Mouse (Mus musculus): ENCODE measurements at regions not wholly inside any gene's neighbourhood (a gene's known extent, or its start where the extent isn't known, plus 50 kb on each side); places are given as distances from the start of the nearest gene placed in this dataset.
"Not testable (repeated sequence)": the region's sequence is repeated elsewhere in the genome, so short reads cannot be mapped to it uniquely, and the experiment has no call there.

DNA sequence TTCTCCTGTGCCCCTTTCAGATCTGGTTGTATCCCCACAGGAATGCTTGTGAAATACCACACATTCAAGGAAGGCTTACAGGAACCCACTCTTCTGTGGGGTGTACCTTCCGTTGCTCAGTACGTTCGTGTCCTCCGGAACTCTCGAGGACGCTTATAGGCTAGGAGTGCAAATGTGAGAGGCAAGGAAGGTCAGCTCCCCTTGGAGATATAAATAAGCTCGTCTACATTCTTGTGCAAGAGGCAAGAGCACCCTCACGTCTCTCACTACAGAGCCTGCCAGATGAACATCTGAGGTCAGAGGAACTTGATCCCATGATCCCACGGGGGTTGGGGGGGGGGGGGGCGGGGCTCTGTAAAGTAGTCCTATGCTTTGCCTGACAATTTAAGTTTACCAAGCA, 382.0 kb upstream of the Arid1b start:
- ATAC-seq, result no peak
- 60% methylated on average over 10 of the region's 10 CpGs for WGBS
- H3K4me1 ChIP-seq (ENCODE audit: control insufficient read depth, insufficient read depth, low read length), result 0 out of 2 replicates have a peak, but pooled peaks cover 3% of the 10 kb centered on the region
- H3K27me3 ChIP-seq (ENCODE audit: control insufficient read depth, insufficient read depth, low read depth, low read length), result no peaks in the 10 kb centered on the region
- H3K9me3 ChIP-seq (replicated peaks; ENCODE audit: control insufficient read depth, low read length, poor library complexity, severe bottlenecking), result no peaks in the 10 kb centered on the region
- no peak overlapping the region for H3K4me3 ChIP-seq (ENCODE audit: low read depth, low read length)
- no peak overlapping the region for H3K27ac ChIP-seq (ENCODE audit: low read length)
- H3K36me3 ChIP-seq (ENCODE audit: control insufficient read depth, insufficient read depth, low read length), result no peaks in the 10 kb centered on the region
- no peak overlapping the region for H3K9ac ChIP-seq (ENCODE audit: low read depth, low read length)
- no peak overlapping the region for H3K4me2 ChIP-seq (ENCODE audit: low read length)

GRCm38 (mm10) chr17:4612741-4613140, 381.4 kb upstream of the Arid1b start:
- no peaks in the 10 kb centered on the region for H3K9me3 ChIP-seq (replicated peaks; ENCODE audit: control insufficient read depth, low read length, poor library complexity, severe bottlenecking)
- H3K9ac ChIP-seq (ENCODE audit: low read depth, low read length), result no peak overlapping the region
- H3K4me2 ChIP-seq (ENCODE audit: low read length), result no peak overlapping the region
- WGBS, result 82% methylated on average over 7 of the region's 7 CpGs
- 0 out of 2 replicates have a peak, but pooled peaks cover 3% of the 10 kb centered on the region for H3K4me1 ChIP-seq (ENCODE audit: control insufficient read depth, insufficient read depth, low read length)
- H3K4me3 ChIP-seq (ENCODE audit: low read depth, low read length), result no peak overlapping the region
- H3K27ac ChIP-seq (ENCODE audit: low read length), result no peak overlapping the region
- ATAC-seq, result no peak
- H3K27me3 ChIP-seq (ENCODE audit: control insufficient read depth, insufficient read depth, low read depth, low read length), result no peaks in the 10 kb centered on the region
- no peaks in the 10 kb centered on the region for H3K36me3 ChIP-seq (ENCODE audit: control insufficient read depth, insufficient read depth, low read length)

DNA sequence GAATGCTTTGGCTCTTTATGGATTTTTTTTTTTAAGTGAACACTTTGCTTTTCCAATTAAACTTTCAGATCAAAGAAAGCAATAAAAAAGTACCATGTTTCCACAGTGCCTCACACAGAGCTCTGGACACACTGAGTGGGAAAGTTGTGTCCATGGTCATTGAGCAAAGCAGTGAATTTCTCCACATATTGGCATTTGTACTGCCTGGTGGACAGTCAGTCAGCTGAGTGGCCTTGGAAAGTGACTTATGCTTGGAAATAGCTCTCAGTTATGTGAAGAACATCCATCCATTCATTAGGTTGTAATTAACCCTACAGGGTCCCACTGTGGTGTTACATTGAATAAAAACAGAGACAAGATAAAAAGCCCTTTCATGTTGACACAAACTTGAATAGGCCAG, 373.8 kb upstream of the Arid1b start:
- Histone ChIP-seq H3K4me2 (ENCODE audit: low read length) (no peak overlapping the region), H3K27ac (ENCODE audit: low read length) (no peak overlapping the region), H3K4me3 (ENCODE audit: low read depth, low read length) (no peak overlapping the region), H3K36me3 (ENCODE audit: control insufficient read depth, insufficient read depth, low read length) (no peaks in the 10 kb centered on the region), H3K4me1 (ENCODE audit: control insufficient read depth, insufficient read depth, low read length) (no peaks in the 10 kb centered on the region), H3K27me3 (ENCODE audit: control insufficient read depth, insufficient read depth, low read depth, low read length) (no peaks in the 10 kb centered on the region), H3K9me3 (replicated peaks; ENCODE audit: control insufficient read depth, low read length, poor library complexity, severe bottlenecking) (no peaks in the 10 kb centered on the region), H3K9ac (ENCODE audit: low read depth, low read length) (no peak overlapping the region)
- ATAC-seq, result no peak

DNA sequence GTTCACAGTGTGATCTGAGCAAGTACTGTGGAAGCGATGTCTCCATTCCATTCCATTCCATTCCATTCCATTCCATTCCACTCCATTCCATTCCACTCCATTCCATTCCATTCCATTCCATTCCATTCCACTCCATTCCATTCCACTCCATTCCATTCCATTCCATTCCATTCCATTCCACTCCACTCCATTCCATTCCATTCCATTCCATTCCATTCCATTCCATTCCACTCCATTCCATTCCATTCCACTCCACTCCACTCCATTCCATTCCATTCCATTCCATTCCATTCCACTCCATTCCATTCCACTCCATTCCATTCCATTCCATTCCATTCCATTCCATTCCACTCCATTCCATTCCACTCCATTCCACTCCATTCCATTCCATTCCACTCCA, 368.0 kb upstream of the Arid1b start:
- H3K9ac ChIP-seq (ENCODE audit: low read depth, low read length); H3K36me3 ChIP-seq (ENCODE audit: control insufficient read depth, insufficient read depth, low read length); H3K9me3 ChIP-seq (replicated peaks; ENCODE audit: control insufficient read depth, low read length, poor library complexity, severe bottlenecking); ATAC-seq; H3K4me1 ChIP-seq (ENCODE audit: control insufficient read depth, insufficient read depth, low read length); H3K4me3 ChIP-seq (ENCODE audit: low read depth, low read length); H3K4me2 ChIP-seq (ENCODE audit: low read length); H3K27ac ChIP-seq (ENCODE audit: low read length); H3K27me3 ChIP-seq (ENCODE audit: control insufficient read depth, insufficient read depth, low read depth, low read length): not testable (repeated sequence)
- WGBS, result 100% methylated on average over 1 of the region's 1 CpGs

- ATAC-seq, result no peak
- Histone ChIP-seq H3K4me2 (ENCODE audit: low read length) (no peak overlapping the region), H3K27me3 (ENCODE audit: control insufficient read depth, insufficient read depth, low read depth, low read length) (no peaks in the 10 kb centered on the region), H3K36me3 (ENCODE audit: control insufficient read depth, insufficient read depth, low read length) (no peaks in the 10 kb centered on the region), H3K9ac (ENCODE audit: low read depth, low read length) (no peak overlapping the region), H3K27ac (ENCODE audit: low read length) (no peak overlapping the region), H3K4me1 (ENCODE audit: control insufficient read depth, insufficient read depth, low read length) (no peaks in the 10 kb centered on the region), H3K9me3 (replicated peaks; ENCODE audit: control insufficient read depth, low read length, poor library complexity, severe bottlenecking) (no peaks in the 10 kb centered on the region), H3K4me3 (ENCODE audit: low read depth, low read length) (no peak overlapping the region)
- WGBS, result 86% methylated on average over 7 of the region's 7 CpGs
These were observed 366.6 kb upstream of the Arid1b start for GRCm38 (mm10) chr17:4627542-4627941.

DNA sequence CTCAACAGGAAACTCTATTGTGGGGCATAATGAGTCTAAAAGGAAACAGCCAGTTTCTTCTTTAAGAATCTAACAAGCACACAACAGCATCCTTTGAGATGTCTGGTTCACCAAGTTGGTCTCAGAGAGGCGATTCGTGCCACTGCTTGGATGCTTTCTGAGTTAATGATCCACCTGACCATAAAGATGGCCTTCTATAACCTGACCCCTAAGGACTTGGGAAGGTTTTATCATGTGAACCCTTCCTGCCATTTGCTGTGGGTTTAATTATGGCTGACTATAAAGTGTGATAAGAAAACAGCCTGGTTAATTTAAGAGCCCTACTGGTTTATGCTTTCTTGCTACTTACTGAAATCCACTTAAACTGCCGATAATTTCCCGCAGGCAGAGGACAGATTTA, 363.0 kb upstream of the Arid1b start:
- no peak overlapping the region for H3K27ac ChIP-seq (ENCODE audit: low read length)
- H3K36me3 ChIP-seq (ENCODE audit: control insufficient read depth, insufficient read depth, low read length), result no peaks in the 10 kb centered on the region
- H3K4me1 ChIP-seq (ENCODE audit: control insufficient read depth, insufficient read depth, low read length), result no peaks in the 10 kb centered on the region
- H3K4me2 ChIP-seq (ENCODE audit: low read length), result no peak overlapping the region
- no peak for ATAC-seq
- no peaks in the 10 kb centered on the region for H3K27me3 ChIP-seq (ENCODE audit: control insufficient read depth, insufficient read depth, low read depth, low read length)
- no peak overlapping the region for H3K4me3 ChIP-seq (ENCODE audit: low read depth, low read length)
- no peaks in the 10 kb centered on the region for H3K9me3 ChIP-seq (replicated peaks; ENCODE audit: control insufficient read depth, low read length, poor library complexity, severe bottlenecking)
- 88% methylated on average over 4 of the region's 4 CpGs for WGBS
- no peak overlapping the region for H3K9ac ChIP-seq (ENCODE audit: low read depth, low read length)

GRCm38 (mm10) chr17:4632506-4632905, 361.6 kb upstream of the Arid1b start:
- Histone ChIP-seq H3K4me2 (ENCODE audit: low read length) (no peak overlapping the region), H3K36me3 (ENCODE audit: control insufficient read depth, insufficient read depth, low read length) (no peaks in the 10 kb centered on the region), H3K9me3 (replicated peaks; ENCODE audit: control insufficient read depth, low read length, poor library complexity, severe bottlenecking) (no peaks in the 10 kb centered on the region), H3K9ac (ENCODE audit: low read depth, low read length) (no peak overlapping the region), H3K4me1 (ENCODE audit: control insufficient read depth, insufficient read depth, low read length) (peaks cover 3% of the 10 kb centered on the region; the same call in 1 of the 2 replicates), H3K27me3 (ENCODE audit: control insufficient read depth, insufficient read depth, low read depth, low read length) (no peaks in the 10 kb centered on the region), H3K27ac (ENCODE audit: low read length) (no peak overlapping the region), H3K4me3 (ENCODE audit: low read depth, low read length) (no peak overlapping the region)
- no peak for ATAC-seq
- WGBS, result 85% methylated on average over 2 of the region's 2 CpGs

- 65% methylated on average over 3 of the region's 3 CpGs for WGBS
- no peak for ATAC-seq
These were observed 360.4 kb upstream of the Arid1b start for GRCm38 (mm10) chr17:4633771-4634170.

DNA sequence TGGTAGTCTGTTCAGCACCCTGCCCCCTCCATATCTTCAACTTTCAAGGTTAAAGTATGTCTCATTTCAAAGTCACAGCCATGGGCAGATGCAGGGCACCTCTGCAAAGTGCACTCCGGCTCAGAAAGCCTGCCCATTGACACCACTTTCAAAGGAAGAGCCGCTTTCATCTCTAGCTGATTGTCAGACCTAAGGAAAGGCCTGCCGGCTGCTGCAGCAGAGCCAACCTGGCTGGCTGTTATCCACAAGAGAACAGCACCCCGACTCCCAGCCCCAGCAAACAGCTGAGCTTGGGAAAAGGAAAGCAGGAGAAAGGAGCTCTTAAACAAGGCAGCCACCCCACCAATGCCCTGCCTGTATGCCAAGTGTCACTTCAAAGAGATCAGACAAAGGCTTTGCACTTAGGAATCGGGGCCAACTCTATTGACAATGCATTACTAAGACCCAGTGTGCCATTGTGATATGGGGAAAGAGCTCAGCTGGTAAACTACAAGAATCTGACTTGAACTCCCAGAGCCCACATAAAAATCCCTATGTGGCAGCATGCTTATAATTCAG, 357.3 kb upstream of the Arid1b start:
- H3K27ac ChIP-seq (ENCODE audit: low read length), result 0 out of 2 replicates have a peak overlapping the region, but pooled peaks have one; percentile 22
- no peaks in the 10 kb centered on the region for H3K9me3 ChIP-seq (replicated peaks; ENCODE audit: control insufficient read depth, low read length, poor library complexity, severe bottlenecking)
- 13% methylated on average over 5 of the region's 5 CpGs for WGBS
- no peaks in the 10 kb centered on the region for H3K27me3 ChIP-seq (ENCODE audit: control insufficient read depth, insufficient read depth, low read depth, low read length)
- peak; percentile 42; the same call in 1 of the 2 replicates for ATAC-seq
- H3K4me3 ChIP-seq (ENCODE audit: low read depth, low read length), result no peak overlapping the region
- H3K4me1 ChIP-seq (ENCODE audit: control insufficient read depth, insufficient read depth, low read length), result peaks cover 3% of the 10 kb centered on the region; the same call in 1 of the 2 replicates
- H3K9ac ChIP-seq (ENCODE audit: low read depth, low read length), result 0 out of 2 replicates have a peak overlapping the region, but pooled peaks have one; percentile 30
- H3K4me2 ChIP-seq (ENCODE audit: low read length), result no peak overlapping the region
- no peaks in the 10 kb centered on the region for H3K36me3 ChIP-seq (ENCODE audit: control insufficient read depth, insufficient read depth, low read length)

More at GRCm38 (mm10) chr17:4633771-4634170, 360.4 kb upstream of the Arid1b start:
- Histone ChIP-seq H3K4me2 (ENCODE audit: low read length) (no peak overlapping the region), H3K27ac (ENCODE audit: low read length) (no peak overlapping the region), H3K36me3 (ENCODE audit: control insufficient read depth, insufficient read depth, low read length) (no peaks in the 10 kb centered on the region), H3K9me3 (replicated peaks; ENCODE audit: control insufficient read depth, low read length, poor library complexity, severe bottlenecking) (no peaks in the 10 kb centered on the region), H3K4me3 (ENCODE audit: low read depth, low read length) (no peak overlapping the region), H3K9ac (ENCODE audit: low read depth, low read length) (no peak overlapping the region), H3K4me1 (ENCODE audit: control insufficient read depth, insufficient read depth, low read length) (peaks cover 3% of the 10 kb centered on the region; the same call in 1 of the 2 replicates), H3K27me3 (ENCODE audit: control insufficient read depth, insufficient read depth, low read depth, low read length) (no peaks in the 10 kb centered on the region)
